Mouse (Mus musculus) lung, postnatal 14 days (tissue): ENCODE measurements around the gene Myo1h.

Experiments
- DNase-seq: peaks from one replicate; pipeline ENCODE4 v3.0.0; 2021

Gene Myo1h

DNA sequence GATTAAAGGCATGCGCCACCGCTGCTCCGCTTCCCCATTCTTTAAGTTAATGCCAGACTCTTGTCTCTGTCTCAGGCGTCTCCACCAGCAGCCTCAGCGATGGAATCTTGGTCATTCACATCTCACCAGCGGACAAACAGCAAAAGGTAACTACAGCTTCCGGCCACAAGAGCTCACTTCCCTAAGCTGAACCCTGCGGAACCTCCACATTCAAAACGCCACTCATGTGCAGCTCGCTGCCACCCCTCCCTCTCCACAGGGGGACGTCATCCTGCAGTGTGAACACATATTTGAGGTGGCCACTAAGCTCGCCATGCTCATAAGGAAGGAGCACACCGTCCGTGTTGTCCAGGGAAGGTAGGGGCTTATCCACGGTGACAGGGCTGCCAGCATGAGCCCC, 72.0 kb downstream of the Myo1h start:
- no peak for DNase-seq

DNA sequence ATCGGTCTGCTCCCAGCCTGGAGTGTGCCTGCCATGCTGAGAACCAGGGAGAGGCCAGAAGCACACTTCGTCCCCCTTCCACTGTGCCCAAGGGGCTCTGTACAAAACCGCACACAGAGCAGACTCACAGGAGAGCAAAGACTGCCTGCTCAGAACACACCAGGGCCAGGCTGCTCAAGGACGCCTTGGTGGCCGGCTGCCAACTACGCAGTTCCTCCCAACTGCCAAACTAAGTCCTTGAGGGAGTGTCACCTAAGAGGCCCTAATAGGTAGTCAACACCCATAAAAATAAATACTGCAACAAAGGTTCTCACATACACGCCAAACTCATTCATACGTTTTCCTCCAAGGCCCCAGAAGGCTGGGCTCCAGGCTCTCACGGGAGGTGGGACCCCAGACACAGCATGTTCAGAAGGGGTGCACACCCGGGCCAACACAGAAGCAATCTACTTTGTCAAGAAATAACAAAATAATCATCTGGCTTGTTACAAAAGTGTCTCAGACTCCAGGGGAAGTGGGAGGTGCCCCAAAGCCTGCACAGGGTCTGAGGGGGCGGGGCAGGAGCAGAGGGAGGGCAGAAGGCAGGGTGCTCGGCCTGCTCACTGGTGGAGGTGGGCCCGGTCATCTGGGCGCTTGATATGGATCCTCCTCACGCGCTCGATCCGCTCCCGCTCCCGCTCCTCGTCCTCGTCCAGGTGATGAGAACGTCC, 76.2 kb downstream of the Myo1h start:
- DNase-seq = peak; percentile 81

DNA sequence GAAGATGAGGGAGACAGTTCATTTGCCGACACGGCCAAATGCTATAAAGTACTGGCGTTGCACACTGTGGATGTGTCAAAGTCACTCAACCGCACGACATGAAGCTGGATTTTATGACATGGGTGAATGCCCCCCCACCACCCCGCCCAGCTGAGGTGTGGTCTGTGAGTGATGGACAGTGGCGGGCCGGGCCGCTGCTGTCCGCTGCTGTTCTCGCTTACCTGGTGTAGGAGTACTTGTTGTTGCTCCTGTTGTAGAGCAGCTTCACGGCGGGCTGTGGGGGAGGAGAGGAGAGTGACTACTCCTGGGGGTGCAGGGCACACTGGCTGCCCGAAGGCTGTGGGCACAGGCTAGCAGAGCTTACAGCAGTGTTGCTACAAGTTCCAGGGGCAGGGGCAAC, 79.2 kb downstream of the Myo1h start:
- no peak for DNase-seq

DNA sequence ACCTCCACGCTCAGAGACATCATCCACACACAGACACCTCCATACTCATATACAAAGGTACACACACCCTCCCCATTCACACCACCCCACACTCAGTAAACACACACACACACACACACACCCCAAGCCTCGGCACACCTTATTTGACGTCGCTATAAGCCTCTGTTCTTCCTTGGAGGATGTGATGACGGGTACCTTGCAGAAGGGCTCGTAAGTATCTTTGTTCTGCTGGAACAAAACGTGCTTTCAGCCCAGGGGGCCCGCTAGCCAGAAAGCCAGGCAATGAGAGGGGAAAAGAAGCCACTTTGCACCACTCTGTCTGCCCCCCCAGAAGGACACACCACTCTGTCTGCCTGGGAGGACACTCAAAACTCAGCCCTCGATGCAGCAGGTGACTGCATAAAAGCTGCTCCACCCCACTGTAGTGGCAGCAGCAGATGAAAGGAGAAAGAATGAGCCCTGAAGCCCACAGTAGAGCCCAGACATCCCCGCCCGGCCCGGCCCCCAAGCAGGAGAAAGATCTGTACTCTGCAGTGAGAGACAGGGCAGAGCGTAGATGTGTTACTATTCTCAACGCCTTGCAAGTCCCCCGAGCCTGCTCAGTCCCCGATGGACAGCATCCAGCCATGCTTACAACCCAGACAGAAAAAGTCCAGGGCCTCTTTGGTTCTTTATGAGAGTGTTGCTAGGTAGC, 80.0 kb downstream of the Myo1h start:
- DNase-seq = no peak

DNA sequence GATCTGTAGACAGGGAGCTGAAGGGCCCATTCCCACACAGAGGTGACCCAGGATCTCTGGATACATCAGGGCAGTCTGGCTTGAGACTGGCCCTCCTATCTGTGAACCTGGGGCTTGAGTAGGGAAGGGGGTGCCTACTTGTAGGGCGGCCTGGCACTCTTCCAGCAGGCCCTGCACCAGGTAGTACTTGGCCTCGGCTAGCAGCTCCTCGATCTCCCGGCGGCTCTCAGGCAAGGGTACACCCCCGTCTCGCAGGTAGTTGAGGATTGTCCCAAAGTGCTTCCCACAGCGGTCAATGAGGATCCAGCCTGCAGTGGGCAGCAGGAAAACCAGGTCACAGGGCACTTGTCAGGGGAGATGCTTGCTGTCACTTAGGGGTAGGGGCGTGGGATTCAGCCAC, 81.0 kb downstream of the Myo1h start:
- peak; percentile 53 for DNase-seq

DNA sequence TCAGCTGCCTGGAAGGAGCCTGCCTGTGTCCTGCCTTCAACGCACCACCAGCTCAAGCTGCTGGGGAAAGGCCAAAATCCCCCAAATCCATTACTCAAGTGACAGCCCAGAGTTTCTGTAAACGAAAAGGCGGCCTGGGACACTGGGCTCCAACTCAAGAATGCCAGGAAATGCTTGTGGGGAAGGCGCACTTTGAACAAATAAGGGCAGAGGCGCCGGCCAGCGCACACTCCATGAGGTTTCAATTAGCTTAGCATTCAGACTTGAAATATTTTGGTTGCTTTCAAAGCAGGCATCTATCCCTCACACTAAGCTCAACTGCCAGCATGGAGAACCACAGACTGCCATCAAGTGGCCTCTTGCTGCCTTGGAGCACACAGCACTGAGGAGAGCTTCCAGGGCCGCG, 81.4 kb downstream of the Myo1h start:
- DNase-seq = peak; percentile 86

DNA sequence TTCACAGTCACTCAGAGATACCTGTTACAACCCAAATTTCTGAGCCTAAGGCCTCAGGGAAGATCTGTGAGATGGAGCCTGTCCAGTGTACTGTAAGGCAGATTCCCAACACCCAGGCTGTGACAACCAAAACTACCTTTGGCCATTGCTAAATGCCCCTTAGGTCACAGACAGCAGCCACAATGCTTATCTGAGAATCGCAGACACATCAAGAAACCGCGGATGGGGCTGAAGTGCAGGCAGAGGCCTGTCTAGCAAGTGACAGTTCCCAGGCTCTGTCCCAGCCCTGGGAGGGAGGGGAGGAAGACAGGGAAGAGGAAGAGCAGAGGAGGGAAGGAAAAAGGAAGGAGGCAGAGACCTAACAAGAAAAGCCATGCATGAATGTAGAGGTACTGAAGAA, 82.4 kb downstream of the Myo1h start:
- DNase-seq = no peak

DNA sequence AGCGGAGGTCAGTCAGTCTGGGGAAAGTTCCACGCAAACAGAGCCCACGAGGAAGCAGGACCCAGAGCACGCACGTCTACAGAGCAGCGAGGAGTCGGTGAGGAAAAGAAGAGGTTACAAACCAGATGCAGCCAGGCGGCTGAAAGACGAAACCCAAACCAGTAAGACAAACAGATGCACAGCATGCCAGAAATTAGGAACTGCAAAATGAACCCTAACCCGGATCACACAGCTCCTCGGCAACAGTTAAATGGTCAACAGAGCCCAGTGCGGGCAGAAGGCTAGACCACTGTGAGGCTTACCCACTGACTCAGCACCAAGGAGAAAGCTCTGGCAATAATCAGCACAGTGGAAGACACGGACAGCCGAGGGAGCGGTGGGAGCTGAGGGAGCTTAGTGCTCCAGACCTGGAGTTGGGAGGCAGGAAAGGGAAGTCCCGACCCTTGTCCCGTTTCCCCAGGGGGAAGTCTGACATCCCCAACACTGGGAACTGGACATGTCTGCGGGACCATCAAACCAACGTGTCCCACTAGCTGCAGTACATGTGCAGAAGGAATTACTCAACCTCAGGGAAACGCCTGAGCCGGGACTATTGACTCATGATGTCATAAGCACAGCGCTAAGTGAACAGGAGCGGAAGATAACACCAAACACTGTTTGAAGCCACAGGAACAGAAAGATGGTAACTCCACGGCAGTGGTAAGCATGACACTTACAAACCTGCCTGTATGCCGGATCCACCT, 82.9 kb downstream of the Myo1h start:
- DNase-seq = no peak

DNA sequence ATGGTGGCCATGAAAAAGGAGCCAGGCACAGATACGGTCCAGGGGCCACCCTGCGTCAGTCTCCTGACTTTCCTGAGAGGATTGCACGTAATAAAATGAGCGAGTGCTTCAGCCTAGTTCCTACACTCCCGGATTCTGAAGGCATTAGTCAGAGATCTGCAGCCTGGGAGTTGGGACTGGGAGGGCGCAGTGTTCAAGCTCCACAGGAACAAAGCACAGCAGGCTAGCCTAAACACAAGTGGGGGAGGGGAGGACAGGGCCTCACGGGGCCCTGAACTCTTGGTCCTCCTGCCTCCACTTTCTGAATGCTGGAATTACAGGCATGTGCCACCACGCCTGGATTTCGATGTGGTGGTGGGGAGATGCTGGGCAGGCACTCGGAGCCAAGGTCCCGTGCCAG, 83.6 kb downstream of the Myo1h start:
- peak; percentile 59 for DNase-seq

DNA sequence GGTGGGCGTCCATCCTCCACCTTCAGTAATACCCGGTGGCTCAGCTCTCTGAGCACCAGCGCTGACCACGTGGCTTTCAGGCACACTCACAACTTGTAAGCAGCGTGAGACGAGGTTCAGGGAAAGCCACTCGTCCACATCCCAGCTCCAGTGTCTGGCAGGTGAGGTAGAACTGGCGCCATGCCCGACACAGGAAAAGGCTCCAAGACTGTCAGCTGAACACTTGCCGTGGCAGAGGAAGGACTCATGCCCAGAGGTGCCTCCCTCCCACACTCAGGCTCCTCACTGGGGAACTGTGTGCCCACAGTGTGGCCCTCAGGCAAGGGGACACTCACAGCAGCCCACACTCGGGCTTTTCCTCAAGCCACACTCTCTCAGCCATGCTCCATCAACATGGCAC, 84.2 kb downstream of the Myo1h start:
- DNase-seq = peak; percentile 80

DNA sequence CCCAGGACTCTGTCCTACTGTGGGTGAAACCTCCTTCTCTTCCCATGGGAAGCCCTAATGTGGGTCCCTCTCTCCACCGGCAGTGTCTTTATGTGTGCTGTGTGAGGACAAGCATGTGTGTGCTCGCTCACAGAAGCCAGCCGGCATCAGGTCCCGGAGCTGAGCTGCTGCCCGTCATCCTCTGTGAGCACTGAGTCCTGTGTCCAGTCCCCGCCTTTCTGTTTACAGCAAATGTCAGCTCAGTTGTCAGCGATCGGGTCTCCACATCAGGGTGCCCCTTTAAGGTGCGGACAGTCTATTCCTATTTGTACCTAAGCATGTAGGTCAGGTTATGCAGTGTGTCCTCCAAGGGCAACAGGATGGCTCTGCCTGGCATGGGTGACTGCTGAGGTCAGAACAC, 84.6 kb downstream of the Myo1h start:
- no peak for DNase-seq

DNA sequence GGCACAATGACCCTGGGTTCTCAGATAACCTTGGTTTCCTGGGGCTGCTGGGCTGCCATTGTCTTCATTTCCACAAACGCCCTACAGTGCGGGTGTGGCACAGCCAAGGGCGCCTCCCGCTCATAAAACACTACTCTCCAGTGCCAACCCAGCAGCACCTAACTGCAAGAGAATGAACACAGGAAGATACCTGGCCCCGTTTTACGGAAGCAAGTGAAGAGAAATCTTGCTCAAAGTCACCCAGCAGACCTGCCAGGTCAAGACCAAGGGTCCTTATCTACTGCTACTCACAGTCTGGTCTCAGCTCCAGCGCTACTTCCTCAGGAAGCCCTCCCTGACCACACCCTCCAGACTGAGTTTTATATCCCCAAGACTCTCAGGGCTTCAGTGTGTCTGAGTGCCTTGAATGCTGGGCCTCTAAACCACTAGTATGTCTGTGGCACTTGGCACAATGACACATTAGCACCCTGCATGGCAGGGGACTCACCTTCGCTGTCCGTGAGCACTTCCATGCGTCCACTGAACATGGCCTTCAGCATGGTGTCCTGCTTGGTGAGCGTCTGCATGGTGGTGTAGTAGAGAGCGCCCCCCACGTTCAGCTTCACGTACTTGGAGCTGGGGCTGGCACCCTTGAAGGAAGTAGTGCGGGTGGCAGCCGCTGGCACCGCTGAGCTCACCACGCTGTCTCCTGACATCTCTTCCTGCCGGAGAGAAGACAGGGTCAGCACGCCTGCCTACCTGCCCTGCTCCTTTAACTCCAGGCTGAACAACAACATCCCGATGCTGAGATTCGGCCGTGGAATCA, 85.6 kb downstream of the Myo1h start:
- DNase-seq = peak; percentile 42

DNA sequence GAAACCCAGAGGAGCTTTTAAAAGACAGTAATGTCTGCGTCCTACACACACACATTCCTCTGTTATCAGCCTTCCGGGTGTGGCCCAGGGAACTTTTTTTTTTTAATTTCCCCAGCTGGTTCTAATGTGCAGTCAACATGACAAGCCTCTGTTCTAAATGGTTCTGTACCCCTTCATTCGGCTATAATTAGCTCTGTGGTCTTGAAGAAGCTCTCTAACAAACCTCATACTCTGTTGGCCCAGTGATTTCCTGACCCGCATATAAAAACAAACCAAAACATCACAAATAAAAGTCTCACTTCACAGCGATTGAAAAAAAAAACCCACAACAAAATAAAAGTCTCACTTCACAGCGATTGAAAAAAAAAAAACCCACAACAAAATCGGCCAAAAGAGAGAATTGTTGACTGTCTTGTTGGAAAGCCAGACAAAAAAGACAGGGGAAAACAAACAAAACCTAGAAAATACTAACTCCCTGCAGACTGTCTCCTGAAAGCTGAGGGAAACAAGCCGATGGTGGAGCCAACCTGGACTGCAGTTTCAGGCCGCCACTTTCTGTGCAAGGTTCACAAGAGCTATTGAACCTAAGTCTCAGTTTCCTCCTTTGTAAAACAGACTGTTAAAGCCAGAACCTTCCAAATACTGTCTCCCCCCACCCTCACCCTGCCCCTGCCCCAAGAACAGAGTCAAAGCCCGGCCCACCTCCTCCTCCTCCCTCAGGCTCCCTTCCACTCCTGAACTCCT, 89.4 kb downstream of the Myo1h start:
- no peak for DNase-seq

DNA sequence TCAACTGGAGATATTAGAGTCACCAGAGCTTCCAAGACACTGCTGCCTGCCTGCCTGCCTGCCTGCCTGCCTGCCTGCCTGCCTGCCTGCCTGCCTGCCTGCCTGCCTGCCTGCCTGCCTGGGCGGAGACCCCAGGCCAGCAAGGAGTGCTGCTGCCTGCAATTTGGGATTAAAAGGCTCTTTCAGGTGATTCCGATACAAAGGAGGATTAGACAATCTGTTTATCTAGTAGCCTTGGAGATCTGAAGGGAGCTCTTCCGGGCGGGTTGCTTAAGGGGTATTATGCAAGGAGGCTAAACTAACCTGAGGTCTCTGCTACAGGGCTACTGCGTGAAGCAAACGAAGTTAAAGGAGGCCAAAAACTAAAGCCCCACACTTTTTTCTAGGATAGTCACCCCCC, 90.0 kb downstream of the Myo1h start:
- DNase-seq = no peak

DNA sequence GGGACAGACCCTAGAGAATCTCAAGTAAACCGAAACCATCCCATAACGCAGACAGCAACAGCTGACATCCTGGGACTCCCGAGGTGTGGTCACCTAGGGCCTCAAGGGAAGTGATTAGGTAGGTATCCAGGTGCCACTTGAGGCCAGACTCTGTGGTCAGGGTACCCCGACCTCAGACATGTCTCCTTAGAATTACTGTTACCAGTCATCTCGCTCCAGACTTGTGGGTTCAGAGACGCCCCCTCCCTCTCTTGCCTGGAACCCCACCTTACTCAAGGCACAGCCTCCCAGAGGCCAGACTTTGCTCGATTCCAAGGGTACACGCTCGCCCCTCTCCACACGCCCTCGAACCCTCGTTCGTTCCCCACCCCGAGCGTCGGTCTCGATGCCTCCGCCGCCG, 90.8 kb downstream of the Myo1h start:
- DNase-seq = no peak

DNA sequence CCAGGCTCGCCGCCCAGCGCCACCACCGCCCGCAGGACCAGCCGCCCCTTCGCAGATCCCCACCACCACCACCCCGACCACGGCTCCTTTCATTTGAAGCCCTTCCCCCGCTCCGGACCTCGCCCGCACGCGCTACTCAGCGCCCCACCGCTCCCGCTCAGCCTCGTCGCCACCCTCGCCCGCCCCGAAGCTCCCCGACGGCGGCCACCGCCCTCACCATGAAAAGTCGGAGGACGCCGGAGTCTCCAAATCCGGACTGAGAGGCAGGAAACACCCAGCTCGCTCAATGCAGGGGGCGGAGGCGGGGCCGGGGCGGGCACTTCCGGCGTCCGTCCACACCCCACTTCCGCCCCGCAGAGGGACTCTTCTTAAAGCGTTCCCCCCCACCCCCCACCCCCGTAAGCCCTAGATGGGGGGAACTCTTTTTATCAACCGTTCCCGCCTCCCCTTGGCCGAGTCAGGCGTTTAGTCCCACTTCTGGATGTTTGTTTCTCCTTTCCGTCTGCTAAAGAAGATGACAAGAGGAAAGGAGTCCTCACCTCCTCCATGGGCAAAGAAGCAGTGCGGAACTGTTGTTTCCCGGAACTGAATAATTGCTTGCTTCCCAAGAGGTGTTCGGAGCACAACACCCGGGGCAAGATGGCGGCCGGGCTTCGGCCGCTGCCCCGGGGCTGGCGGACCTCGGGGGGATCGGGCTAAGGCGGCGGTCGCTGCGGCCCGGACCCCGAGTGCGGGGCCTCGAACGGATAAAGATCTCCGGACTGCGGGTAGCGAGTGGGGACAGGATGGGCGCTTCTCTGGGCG, 91.4 kb downstream of the Myo1h start, which contains the start of the genes Kctd10 and Ube3b:
Gene Kctd10 (minus strand): TSS at position 300 of the 804 bp plus-strand sequence.
Gene Ube3b (plus strand): TSS at position 399 of the 804 bp plus-strand sequence.
- DNase-seq = peak; percentile 89

DNA sequence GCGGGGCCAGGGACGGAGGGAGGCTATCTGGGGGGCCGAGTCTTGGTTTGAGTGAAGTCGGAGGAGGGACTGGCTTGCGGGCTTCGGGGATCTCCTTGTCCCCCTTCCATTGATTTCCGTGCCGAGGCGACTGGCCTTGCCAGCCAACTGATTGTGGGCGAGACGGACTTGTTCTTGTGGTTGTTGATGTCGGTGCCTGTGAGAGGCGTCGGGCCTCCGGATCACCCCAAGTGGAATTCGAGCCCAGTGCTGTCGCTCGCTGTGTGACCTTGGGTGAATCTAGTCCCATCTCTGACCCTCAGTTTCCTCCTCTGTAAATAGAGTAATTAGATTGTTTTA, 92.0 kb downstream of the Myo1h start:
- no peak for DNase-seq

DNA sequence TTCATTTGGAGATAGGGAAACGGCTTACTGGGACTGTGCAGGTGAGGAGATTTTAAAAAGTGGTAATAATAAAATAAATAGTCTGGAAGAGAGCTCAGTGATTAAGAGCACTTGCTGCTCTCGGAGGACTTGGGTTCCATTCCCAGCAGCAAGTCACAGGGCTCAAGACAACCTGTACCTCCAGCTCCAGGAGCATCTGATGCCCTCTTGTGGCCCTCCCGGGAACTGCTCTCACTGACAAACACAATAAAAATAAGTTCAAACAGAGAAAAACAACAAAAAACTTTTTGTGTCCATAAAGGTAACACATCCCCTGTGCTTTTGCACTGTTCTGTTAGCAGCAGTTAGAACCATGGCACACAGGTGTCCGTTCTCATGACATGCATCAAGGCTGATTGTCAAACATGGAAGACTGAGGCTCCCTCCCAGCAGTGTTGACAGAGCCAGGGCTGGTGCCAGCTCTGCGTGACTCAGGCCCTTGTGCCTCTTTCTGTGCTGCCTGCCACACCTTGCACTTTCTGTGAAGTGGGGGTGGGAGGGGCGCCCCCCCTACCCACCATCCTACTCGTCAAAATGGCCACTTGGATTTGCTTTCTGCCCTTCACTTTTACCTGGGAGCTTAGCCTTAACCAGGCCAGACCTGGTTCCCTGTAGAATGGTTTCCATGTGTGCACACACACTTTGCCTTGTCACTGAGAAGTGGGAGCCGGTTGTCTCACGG, 94.4 kb downstream of the Myo1h start:
- peak; percentile 66 for DNase-seq

DNA sequence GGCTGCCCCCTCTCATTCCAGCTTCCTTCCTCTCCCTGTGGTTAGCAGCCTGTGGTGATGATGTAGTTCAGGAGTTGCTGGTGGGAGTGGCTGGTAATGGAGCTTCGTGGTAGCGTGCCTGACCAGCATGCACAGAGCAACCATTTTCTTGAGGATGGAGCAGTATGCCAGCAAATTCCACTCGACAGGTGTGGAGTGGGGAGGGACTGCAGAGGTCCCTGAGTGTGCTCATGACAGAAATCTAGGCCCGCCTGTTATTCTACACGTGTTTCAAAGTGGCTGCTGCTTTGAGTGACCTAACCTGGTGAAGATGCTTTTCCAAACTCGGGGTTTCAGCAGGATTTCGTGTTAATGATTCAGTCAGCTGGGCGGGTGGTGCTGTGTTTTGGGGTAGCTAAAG, 95.5 kb downstream of the Myo1h start:
- no peak for DNase-seq

DNA sequence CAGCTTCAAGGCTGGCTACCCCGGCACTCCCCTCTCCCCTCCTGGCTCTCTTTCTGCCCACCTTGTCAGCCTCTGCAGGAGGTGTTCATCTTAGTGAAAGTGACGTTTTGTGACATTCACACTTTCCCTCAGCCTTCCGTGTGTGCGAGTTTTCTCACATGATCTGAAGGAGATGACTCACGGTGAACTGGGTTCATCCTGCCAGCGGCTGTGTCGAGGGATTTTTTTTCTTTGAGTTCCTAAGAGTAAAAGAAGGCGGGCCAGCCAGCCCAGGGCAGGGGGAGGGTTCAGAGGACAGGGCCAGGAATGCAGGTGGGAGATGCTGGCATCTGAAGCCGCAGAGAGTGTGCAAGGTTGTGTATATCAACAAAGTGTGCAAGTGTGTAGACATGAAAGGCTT, 104.2 kb downstream of the Myo1h start:
- DNase-seq = no peak

DNA sequence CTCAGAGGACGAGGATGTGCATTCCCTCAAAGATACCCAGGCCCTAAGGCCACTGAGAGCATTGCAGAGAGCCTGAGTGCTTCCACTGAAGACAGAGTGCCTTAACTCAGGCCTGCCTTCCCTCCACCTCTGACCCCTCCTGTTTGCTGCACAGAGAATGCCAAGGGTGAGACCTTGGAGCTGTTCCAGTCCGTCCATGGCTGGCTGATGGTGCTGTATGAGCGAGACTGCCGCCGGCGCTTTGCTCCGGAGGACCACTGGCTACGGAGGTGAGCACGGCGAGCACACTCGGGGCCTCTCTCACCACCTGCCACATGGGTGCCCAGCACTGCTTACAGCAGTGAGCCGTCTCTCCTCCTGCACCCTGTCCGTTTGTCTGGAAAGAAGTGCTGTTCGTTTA, 117.6 kb downstream of the Myo1h start:
- DNase-seq = no peak
